10 mouse cellular contexts compared by ENCODE assay signal in genomic region chr5:129161372-129162051, GRCm38 (mm10).
A peak's percentile ranks its signal among the peaks of the same experiment; 100 is the strongest.
DNase-seq lines count a peak whose midpoint lies in the region; ATAC-seq and TF ChIP-seq lines count a peak whose summit lies in the region.
"Had no signal": no experiment of that assay in that cellular context is flagged by ENCODE, and none has a peak within 500 bp of the region (broad histone marks: within the 10 kb centered on the region; RNA-seq: fewer than 3 reads in every experiment).

No protein-coding gene starts in this region.

- peak; percentile 23; the same call in 1 of the 2 replicates for TF ChIP-seq CTCF in kidney, adult 2 months (conservative IDR thresholded peaks at IDR 0.05; ENCODE audit: insufficient read depth, insufficient read length, low read depth, low read length)
- TF ChIP-seq CTCF in thymus, adult 2 months (IDR thresholded peaks at IDR 0.05; ENCODE audit: borderline replicate concordance, control insufficient read depth, extremely low read depth, insufficient read depth, low read length, poor library complexity), result 0 out of 2 replicates have a peak, but pooled peaks have one; percentile 40

- H3K27me3 ChIP-seq in kidney, adult 2 months (replicated peaks; ENCODE audit: control insufficient read depth, insufficient read depth, low read length), result no peaks in the 10 kb centered on the region
- no peaks in the 10 kb centered on the region for H3K27me3 ChIP-seq in thymus, adult 2 months (ENCODE audit: control insufficient read depth, insufficient read depth, low read length)
- H3K27me3 ChIP-seq in intestine, embryonic 15.5 days (replicated peaks), result no peaks in the 10 kb centered on the region

- TF ChIP-seq POLR2A in kidney, adult 2 months (IDR thresholded peaks at IDR 0.05; ENCODE audit: low read depth, low read length), result no peak
- TF ChIP-seq POLR2A in thymus, adult 2 months (IDR thresholded peaks at IDR 0.05; ENCODE audit: control insufficient read depth, extremely low read depth, insufficient read depth, low read length, poor library complexity), result no peak

- H3K36me3 ChIP-seq in kidney, adult 2 months (ENCODE audit: control insufficient read depth, insufficient read depth, low read length), result no peaks in the 10 kb centered on the region
- H3K36me3 ChIP-seq in thymus, adult 2 months (ENCODE audit: control insufficient read depth, insufficient read depth, low read length), result no peaks in the 10 kb centered on the region
- H3K36me3 ChIP-seq in intestine, embryonic 15.5 days, result no peaks in the 10 kb centered on the region
- H3K36me3 ChIP-seq: heart, embryonic 13.5 days had no signal

- H3K9me3 ChIP-seq in intestine, embryonic 15.5 days, result no peaks in the 10 kb centered on the region
- H3K9me3 ChIP-seq: heart, embryonic 13.5 days had no signal

- WGBS in kidney, adult 2 months, result 82% methylated on average over 11 of the region's 11 CpGs
- WGBS in thymus, adult 2 months, result 89% methylated on average over 11 of the region's 11 CpGs
- 75% methylated on average over 11 of the region's 11 CpGs for WGBS in intestine, embryonic 15.5 days

- DNase-seq in kidney, adult 2 months, result no peak
- no peak for DNase-seq in kidney, postnatal 14 days
- peak; percentile 16 for DNase-seq in thymus, adult 2 months
- no peak for DNase-seq in thymus, adult 18-20 months
- DNase-seq in thymus, postnatal 4 days, result peak; percentile 36
- no peak for DNase-seq in retina, postnatal 1 day
- no peak for DNase-seq in T-cell, adult 2 months (ENCODE audit: low spot score)
- DNase-seq: embryo, embryonic 11 days had no signal

- H3K4me2 ChIP-seq in intestine, embryonic 15.5 days (replicated peaks), result no peak overlapping the region
- H3K4me2 ChIP-seq: heart, embryonic 13.5 days had no signal

- no peak overlapping the region for H3K9ac ChIP-seq in intestine, embryonic 15.5 days
- H3K9ac ChIP-seq: heart, embryonic 13.5 days had no signal

- peak; percentile 81 for ATAC-seq in intestine, embryonic 15.5 days

- no peak overlapping the region for H3K4me3 ChIP-seq in kidney, adult 2 months (ENCODE audit: insufficient read depth, low read depth, low read length)
- H3K4me3 ChIP-seq in thymus, adult 2 months (ENCODE audit: control insufficient read depth, insufficient read depth, low read length), result no peak overlapping the region
- H3K4me3 ChIP-seq in intestine, embryonic 15.5 days (replicated peaks), result no peak overlapping the region
- H3K4me3 ChIP-seq: heart, embryonic 13.5 days had no signal

- H3K27ac ChIP-seq in kidney, adult 2 months (ENCODE audit: insufficient read depth, low read depth, low read length), result no peak overlapping the region
- H3K27ac ChIP-seq in thymus, adult 2 months (ENCODE audit: control insufficient read depth, insufficient read depth, low read length), result no peak overlapping the region
- H3K27ac ChIP-seq in intestine, embryonic 15.5 days, result no peak overlapping the region
- H3K27ac ChIP-seq: heart, embryonic 13.5 days had no signal

- H3K4me1 ChIP-seq in kidney, adult 2 months (ENCODE audit: control insufficient read depth, insufficient read depth, low read length), result peaks cover 6% of the 10 kb centered on the region
- no peaks in the 10 kb centered on the region for H3K4me1 ChIP-seq in thymus, adult 2 months (replicated peaks; ENCODE audit: control insufficient read depth, insufficient read depth, low read length)
- peaks cover 22% of the 10 kb centered on the region for H3K4me1 ChIP-seq in intestine, embryonic 15.5 days (replicated peaks)

Comparison
In these comparisons a context has a peak if more than half of its experiments do, and no peak if none do; other contexts are left out.
1. DNase-seq: peak in thymus, adult 2 months (single experiment) and thymus, postnatal 4 days (single experiment); none in kidney, adult 2 months (single experiment), kidney, postnatal 14 days (single experiment), thymus, adult 18-20 months (0 of 2), retina, postnatal 1 day (single experiment) and T-cell, adult 2 months (single experiment).